Mouse (Mus musculus) neural tube, embryonic 10.5 days (tissue): ENCODE measurements at regions not wholly inside any gene's neighbourhood (a gene's known extent, or its start where the extent isn't known, plus 50 kb on each side); places are given as distances from the start of the nearest gene placed in this dataset.

Source experiments
- DNase-seq: peaks from one replicate; pipeline ENCODE4 v3.0.0-alpha.2; 2017; ENCODE audit warnings: low spot score; ENCODE audit errors: extremely low spot score

DNA sequence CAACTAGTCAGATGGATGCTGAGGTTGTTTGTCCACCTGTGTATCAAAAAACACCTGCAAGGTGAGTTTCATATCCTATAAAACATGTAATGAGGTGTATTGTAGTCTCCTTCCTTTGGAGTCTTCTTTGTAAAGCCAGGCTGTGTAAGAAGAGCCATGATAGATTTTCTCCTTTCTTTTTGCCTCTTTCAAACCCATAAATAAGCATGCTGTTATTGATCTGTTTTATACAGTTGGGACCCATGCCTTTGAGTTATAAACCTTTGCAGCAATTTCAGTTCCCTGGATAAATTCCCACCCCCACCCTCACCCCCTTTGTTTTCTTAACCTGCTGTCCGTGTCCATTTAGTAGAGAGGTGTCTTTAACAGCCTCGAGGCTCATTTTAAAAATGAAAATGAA is 131.0 kb upstream of the Rgs17 start:
- DNase-seq, result no peak

DNA sequence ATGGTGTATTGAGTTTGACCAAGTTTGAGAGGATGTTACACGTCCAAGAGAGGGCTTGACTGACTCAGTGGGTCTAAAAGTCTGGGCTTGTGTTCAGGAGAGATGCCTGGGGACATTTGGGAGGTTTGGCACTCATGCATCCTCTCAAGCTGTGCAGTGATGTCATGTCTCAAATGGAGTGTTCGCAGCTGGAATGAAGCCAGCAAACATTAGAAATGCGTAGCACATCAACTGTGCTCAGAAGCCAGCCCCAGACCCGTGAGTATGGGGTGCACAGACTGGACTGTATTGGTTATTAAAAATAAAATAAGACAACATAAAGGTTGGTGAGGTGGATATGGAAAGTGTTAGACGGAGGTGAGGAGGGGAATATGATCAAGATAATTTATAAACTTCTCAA is 121.2 kb upstream of the Rgs17 start:
- DNase-seq, result no peak

GRCm38 (mm10) chr10:6039771-6040170 is 117.6 kb upstream of the Rgs17 start:
- DNase-seq, result no peak

GRCm38 (mm10) chr10:6035792-6036487 is 113.7 kb upstream of the Rgs17 start:
- DNase-seq, result peak; percentile 76

DNA sequence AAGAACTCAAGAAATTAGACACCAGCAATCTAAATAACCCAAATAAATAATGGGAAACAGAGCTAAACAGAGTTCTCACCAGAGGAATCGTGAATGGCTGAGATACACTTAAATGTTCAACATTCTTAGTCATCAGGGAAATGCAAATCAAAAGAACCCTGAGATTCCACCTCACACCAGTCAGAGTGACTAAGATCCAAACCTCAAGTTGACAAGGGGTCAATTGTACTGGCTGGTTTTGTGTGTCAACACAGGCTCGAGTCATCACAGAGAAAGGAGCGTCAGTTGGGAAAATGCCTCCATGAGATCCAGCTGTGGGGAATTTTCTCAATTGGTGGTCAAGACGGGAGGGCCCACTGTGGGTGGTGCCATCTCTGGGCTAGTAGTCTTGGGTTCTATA is 110.3 kb upstream of the Rgs17 start:
- DNase-seq, result no peak

GRCm38 (mm10) chr10:6027551-6027950 is 105.4 kb upstream of the Rgs17 start:
- no peak for DNase-seq

- DNase-seq, result no peak
Observed at GRCm38 (mm10) chr10:6026317-6026716, 104.1 kb upstream of the Rgs17 start.

GRCm38 (mm10) chr10:6022609-6023283 is 100.5 kb upstream of the Rgs17 start:
- no peak for DNase-seq

- DNase-seq, result no peak
Observed at GRCm38 (mm10) chr10:6020944-6021684, 98.9 kb upstream of the Rgs17 start.

- DNase-seq, result no peak
Observed at GRCm38 (mm10) chr10:6013743-6014142, 91.5 kb upstream of the Rgs17 start.

DNA sequence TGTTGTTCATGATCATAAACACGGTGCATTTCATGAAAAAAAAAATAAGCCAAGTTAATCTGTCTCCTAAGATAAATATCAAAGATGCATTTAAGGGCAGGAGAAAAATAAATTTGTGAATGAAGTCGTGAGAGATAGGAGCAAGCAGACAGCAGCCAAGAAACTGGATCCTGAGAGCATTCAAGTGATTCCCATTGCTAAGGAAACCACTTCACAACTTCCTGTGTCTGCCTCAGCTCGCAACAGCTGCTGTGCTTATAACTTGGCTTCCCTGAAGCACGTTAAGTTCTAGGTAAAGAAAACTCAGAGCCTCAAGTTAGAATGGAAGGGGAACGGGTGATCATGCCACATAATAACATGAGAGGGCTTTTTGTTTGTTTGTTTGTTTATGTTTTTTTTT is 89.3 kb upstream of the Rgs17 start:
- DNase-seq, result no peak

- no peak for DNase-seq
Observed at GRCm38 (mm10) chr10:6011029-6011428, 88.8 kb upstream of the Rgs17 start.

- no peak for DNase-seq
Observed at GRCm38 (mm10) chr10:6007238-6007972, 85.2 kb upstream of the Rgs17 start.

- no peak for DNase-seq
Observed at GRCm38 (mm10) chr10:5981433-5981832, 59.2 kb upstream of the Rgs17 start.

DNA sequence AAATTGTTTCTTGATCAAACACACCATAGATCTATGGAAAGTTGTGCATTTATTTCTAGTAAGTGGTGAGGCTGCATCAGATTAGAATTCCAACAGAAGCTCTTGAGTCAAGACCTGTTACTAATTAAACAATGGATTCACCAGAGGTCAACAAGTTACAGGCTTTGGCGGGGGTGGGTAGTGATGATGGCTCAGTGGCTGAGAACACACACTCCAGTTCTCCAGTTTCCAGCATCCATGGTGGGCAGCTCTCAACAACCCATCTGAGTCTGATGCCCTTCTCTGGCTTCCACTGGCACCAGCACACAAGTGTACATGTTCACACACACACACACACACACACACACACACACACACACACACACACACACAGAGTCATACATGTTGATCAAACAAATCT is 56.3 kb upstream of the Rgs17 start:
- no peak for DNase-seq
